9 mouse cellular contexts compared by ENCODE assay signal in the genomic region with DNA sequence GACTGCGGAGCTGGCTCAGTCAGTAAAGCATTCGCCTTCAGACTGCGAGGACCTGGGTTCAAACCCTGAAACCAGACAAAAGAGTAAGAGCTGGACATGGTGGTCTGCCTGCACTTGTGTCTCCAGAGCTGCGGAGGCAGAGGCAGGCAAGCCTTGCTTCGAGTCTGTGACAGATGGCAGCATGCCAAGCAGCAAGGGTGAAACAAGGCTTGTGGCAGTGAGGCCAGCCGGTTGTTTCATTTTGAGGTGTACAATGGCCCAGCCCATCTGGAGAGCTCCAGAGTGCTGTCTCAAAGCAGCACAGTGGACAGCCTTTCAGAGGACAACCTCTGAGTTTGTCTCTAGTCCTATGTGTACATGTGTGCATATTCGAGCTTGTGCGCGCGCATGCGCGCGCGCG.
DNase-seq lines count a peak whose midpoint lies in the region; ATAC-seq and TF ChIP-seq lines count a peak whose summit lies in the region.
"Had no signal": no experiment of that assay in that cellular context is flagged by ENCODE, and none has a peak within 500 bp of the region (broad histone marks: within the 10 kb centered on the region; RNA-seq: fewer than 3 reads in every experiment).

No protein-coding gene starts in this region.

- WGBS in hindbrain, embryonic 11.5 days: 87% methylated on average over 15 of the region's 15 CpGs
- 73% methylated on average over 15 of the region's 15 CpGs for WGBS in hindbrain, embryonic 13.5 days
- WGBS in embryonic facial prominence, embryonic 12.5 days: 86% methylated on average over 15 of the region's 15 CpGs
- 79% methylated on average over 15 of the region's 15 CpGs for WGBS in midbrain, embryonic 14.5 days

- intact Hi-C loops in gastrocnemius, adult 2 months (cut with DNase I): no loop called here

- no peaks in the 10 kb centered on the region for H3K9me3 ChIP-seq in hindbrain, embryonic 11.5 days (ENCODE audit: control insufficient read depth, low read length)
- H3K9me3 ChIP-seq in hindbrain, embryonic 13.5 days: no peaks in the 10 kb centered on the region
- no peaks in the 10 kb centered on the region for H3K9me3 ChIP-seq in embryonic facial prominence, embryonic 12.5 days
- no peaks in the 10 kb centered on the region for H3K9me3 ChIP-seq in midbrain, embryonic 14.5 days (ENCODE audit: control insufficient read depth, low read length)

- H3K36me3 ChIP-seq in hindbrain, embryonic 11.5 days (ENCODE audit: control insufficient read depth, insufficient read depth, low read length): no peaks in the 10 kb centered on the region
- H3K36me3 ChIP-seq in hindbrain, embryonic 13.5 days: no peaks in the 10 kb centered on the region
- H3K36me3 ChIP-seq in embryonic facial prominence, embryonic 12.5 days: no peaks in the 10 kb centered on the region
- no peaks in the 10 kb centered on the region for H3K36me3 ChIP-seq in midbrain, embryonic 14.5 days (ENCODE audit: control insufficient read depth, insufficient read depth, low read length)

- no peak overlapping the region for H3K4me3 ChIP-seq in hindbrain, embryonic 11.5 days (ENCODE audit: low read depth, low read length)
- no peak overlapping the region for H3K4me3 ChIP-seq in hindbrain, embryonic 13.5 days
- H3K4me3 ChIP-seq in embryonic facial prominence, embryonic 12.5 days: no peak overlapping the region
- H3K4me3 ChIP-seq in midbrain, embryonic 14.5 days (replicated peaks; ENCODE audit: low read depth, low read length): no peak overlapping the region
- H3K4me3 ChIP-seq in gastrocnemius, adult 2 months: no peak overlapping the region

- H3K4me1 ChIP-seq in hindbrain, embryonic 11.5 days (replicated peaks; ENCODE audit: control insufficient read depth, insufficient read depth, low read length): peaks cover 22% of the 10 kb centered on the region
- peaks cover 65% of the 10 kb centered on the region for H3K4me1 ChIP-seq in hindbrain, embryonic 13.5 days (replicated peaks)
- H3K4me1 ChIP-seq in embryonic facial prominence, embryonic 12.5 days: peaks cover 49% of the 10 kb centered on the region
- peaks cover 41% of the 10 kb centered on the region for H3K4me1 ChIP-seq in midbrain, embryonic 14.5 days (ENCODE audit: control insufficient read depth, insufficient read depth, low read length)

- no peak overlapping the region for H3K9ac ChIP-seq in hindbrain, embryonic 11.5 days (ENCODE audit: low read depth, low read length)
- no peak overlapping the region for H3K9ac ChIP-seq in hindbrain, embryonic 13.5 days
- no peak overlapping the region for H3K9ac ChIP-seq in embryonic facial prominence, embryonic 12.5 days
- H3K9ac ChIP-seq in midbrain, embryonic 14.5 days (replicated peaks; ENCODE audit: low read length): no peak overlapping the region

- ATAC-seq in hindbrain, embryonic 11.5 days (ENCODE audit: low FRiP score): no peak; the same call in 1 of the 2 replicates
- ATAC-seq in hindbrain, embryonic 13.5 days (ENCODE audit: low FRiP score): no peak
- ATAC-seq in embryonic facial prominence, embryonic 12.5 days (ENCODE audit: insufficient number of reproducible peaks, insufficient read depth, low FRiP score, low TSS enrichment): no peak
- peak; percentile 18; the same call in 1 of the 2 replicates for ATAC-seq in midbrain, embryonic 14.5 days (ENCODE audit: low FRiP score, low TSS enrichment)
- ATAC-seq: Patski had no signal

- no peak for TF ChIP-seq CTCF in gastrocnemius, adult 2 months (IDR thresholded peaks at IDR 0.05)

- no peak overlapping the region for H3K4me2 ChIP-seq in hindbrain, embryonic 11.5 days (replicated peaks; ENCODE audit: low read depth, low read length)
- no peak overlapping the region for H3K4me2 ChIP-seq in hindbrain, embryonic 13.5 days
- H3K4me2 ChIP-seq in embryonic facial prominence, embryonic 12.5 days (replicated peaks): no peak overlapping the region
- no peak overlapping the region for H3K4me2 ChIP-seq in midbrain, embryonic 14.5 days (ENCODE audit: low read length)

- peak overlapping the region; percentile 48 for H3K27ac ChIP-seq in hindbrain, embryonic 11.5 days (ENCODE audit: low read depth, low read length)
- no peak overlapping the region for H3K27ac ChIP-seq in hindbrain, embryonic 13.5 days
- peak overlapping the region; percentile 66 for H3K27ac ChIP-seq in embryonic facial prominence, embryonic 12.5 days
- H3K27ac ChIP-seq in midbrain, embryonic 14.5 days (replicated peaks; ENCODE audit: low read depth, low read length): no peak overlapping the region
- H3K27ac ChIP-seq in gastrocnemius, adult 2 months: no peak overlapping the region
- H3K27ac ChIP-seq: macrophage had no signal

- no peaks in the 10 kb centered on the region for H3K27me3 ChIP-seq in hindbrain, embryonic 11.5 days (ENCODE audit: control insufficient read depth, insufficient read depth, low read length)
- H3K27me3 ChIP-seq in hindbrain, embryonic 13.5 days: 0 out of 2 replicates have a peak, but pooled peaks cover 10% of the 10 kb centered on the region
- H3K27me3 ChIP-seq in embryonic facial prominence, embryonic 12.5 days: no peaks in the 10 kb centered on the region
- no peaks in the 10 kb centered on the region for H3K27me3 ChIP-seq in midbrain, embryonic 14.5 days (ENCODE audit: control insufficient read depth, insufficient read depth, low read length)
- H3K27me3 ChIP-seq: Patski had no signal

- DNase-seq in hindbrain, embryonic 11.5 days (ENCODE audit: low spot score): no peak
- peak; percentile 68 to 71 for DNase-seq in right cerebral cortex, postnatal 10 days (ENCODE audit: low spot score in 2 of 2)
- no peak for DNase-seq in right cerebral cortex, postnatal 36 days (ENCODE audit: low spot score in 2 of 2)
- DNase-seq in midbrain, embryonic 14.5 days: peak; percentile 72
- DNase-seq in gastrocnemius, adult 2 months: no peak

Comparison
In these comparisons a context has a peak if more than half of its experiments do, and no peak if none do; other contexts are left out.
1. DNase-seq: peak in right cerebral cortex, postnatal 10 days (2 of 2) and midbrain, embryonic 14.5 days (single experiment); none in hindbrain, embryonic 11.5 days (single experiment), right cerebral cortex, postnatal 36 days (0 of 2) and gastrocnemius, adult 2 months (single experiment).
2. H3K27ac ChIP-seq: peak in hindbrain, embryonic 11.5 days (single experiment) and embryonic facial prominence, embryonic 12.5 days (single experiment); none in hindbrain, embryonic 13.5 days (single experiment), midbrain, embryonic 14.5 days (single experiment) and gastrocnemius, adult 2 months (single experiment).